Mouse (Mus musculus): ENCODE results near the gene Kncn. TPM values are rescaled to one million over a fixed set of nuclear protein-coding genes. Genes with fewer than 3 reads are reported as not detected.

Gene Kncn
- polyA plus RNA-seq, 1 experiment from 2014 or later = 0.07 TPM

GRCm38 (mm10) chr4:115851569-115851968, 32.6 kb upstream of the Kncn start:
- 90% methylated on average over 6 of the region's 6 CpGs for WGBS
- Histone ChIP-seq H3K36me3 (peaks cover 58% of the 10 kb centered on the region), H3K27ac (replicated peaks) (no peak overlapping the region)

GRCm38 (mm10) chr4:115855100-115855499, 29.1 kb upstream of the Kncn start:
- Histone ChIP-seq H3K4me3 (no peak overlapping the region), H3K36me3 (peaks cover 69% of the 10 kb centered on the region), H3K27ac (replicated peaks) (no peak overlapping the region; the same call in 1 of the 2 replicates), H3K4me1 (peaks cover 38% of the 10 kb centered on the region), H3K9me3 (replicated peaks) (no peaks in the 10 kb centered on the region), H3K27me3 (ENCODE audit: low read depth, poor library complexity, severe bottlenecking) (no peaks in the 10 kb centered on the region)
- DNase-seq (ENCODE audit: low spot score) = no peak
- WGBS = 51% methylated on average over 6 of the region's 6 CpGs

More at GRCm38 (mm10) chr4:115851569-115851968, 32.6 kb upstream of the Kncn start:
- DNase-seq (ENCODE audit: low spot score) = no peak
- H3K4me1 ChIP-seq = peaks cover 34% of the 10 kb centered on the region
- no peak overlapping the region for H3K4me3 ChIP-seq
- no peaks in the 10 kb centered on the region for H3K27me3 ChIP-seq (ENCODE audit: low read depth, poor library complexity, severe bottlenecking)
- no peaks in the 10 kb centered on the region for H3K9me3 ChIP-seq (replicated peaks)

GRCm38 (mm10) chr4:115855609-115856008, 28.6 kb upstream of the Kncn start:
- Histone ChIP-seq H3K36me3 (peaks cover 69% of the 10 kb centered on the region), H3K27me3 (ENCODE audit: low read depth, poor library complexity, severe bottlenecking) (no peaks in the 10 kb centered on the region), H3K9me3 (replicated peaks) (no peaks in the 10 kb centered on the region), H3K27ac (replicated peaks) (peak overlapping the region; percentile 23), H3K4me3 (no peak overlapping the region), H3K4me1 (peaks cover 38% of the 10 kb centered on the region)
- 64% methylated on average over 4 of the region's 4 CpGs for WGBS
- DNase-seq (ENCODE audit: low spot score) = no peak

GRCm38 (mm10) chr4:115856282-115856681, 27.9 kb upstream of the Kncn start:
- peaks cover 69% of the 10 kb centered on the region for H3K36me3 ChIP-seq
- 52% methylated on average over 4 of the region's 4 CpGs for WGBS
- H3K27ac ChIP-seq (replicated peaks) = peak overlapping the region; percentile 23; the same call in 1 of the 2 replicates
- DNase-seq (ENCODE audit: low spot score) = no peak
- H3K4me1 ChIP-seq = peaks cover 38% of the 10 kb centered on the region
- no peaks in the 10 kb centered on the region for H3K27me3 ChIP-seq (ENCODE audit: low read depth, poor library complexity, severe bottlenecking)
- no peak overlapping the region for H3K4me3 ChIP-seq
- no peaks in the 10 kb centered on the region for H3K9me3 ChIP-seq (replicated peaks)

DNA sequence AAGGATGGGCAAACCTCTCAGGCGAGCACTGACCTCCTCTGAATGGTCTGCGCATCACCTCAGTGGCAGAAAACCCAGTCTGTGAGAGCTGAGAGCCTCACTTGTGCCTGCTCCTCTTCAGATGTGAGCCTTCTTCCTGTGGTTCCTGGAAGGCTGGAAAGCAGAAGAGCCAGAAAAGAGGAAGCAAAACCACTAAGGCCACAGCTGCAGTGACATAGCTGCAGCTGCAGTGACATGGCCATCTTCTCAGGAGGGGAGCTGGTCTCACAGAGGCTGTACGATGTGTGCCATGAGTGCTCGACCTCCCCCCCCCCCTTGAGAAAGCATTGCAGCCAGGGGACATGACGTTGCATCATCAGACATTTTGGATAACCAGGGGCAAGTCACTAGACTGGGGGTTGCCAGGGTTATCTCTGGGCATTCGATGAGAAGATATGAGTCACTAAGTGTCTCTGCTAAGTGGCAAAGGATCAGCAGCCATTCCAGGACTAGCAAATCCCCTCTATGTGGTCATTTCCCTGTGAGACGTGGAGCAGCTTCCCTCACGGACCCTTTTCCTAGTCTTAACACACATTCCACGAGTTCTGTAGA, 26.8 kb upstream of the Kncn start:
- no peaks in the 10 kb centered on the region for H3K9me3 ChIP-seq (replicated peaks)
- no peak overlapping the region for H3K4me3 ChIP-seq
- no peak for DNase-seq (ENCODE audit: low spot score)
- H3K36me3 ChIP-seq = peaks cover 69% of the 10 kb centered on the region
- 82% methylated on average over 9 of the region's 9 CpGs for WGBS
- no peaks in the 10 kb centered on the region for H3K27me3 ChIP-seq (ENCODE audit: low read depth, poor library complexity, severe bottlenecking)
- peaks cover 38% of the 10 kb centered on the region for H3K4me1 ChIP-seq
- no peak overlapping the region for H3K27ac ChIP-seq (replicated peaks)

DNA sequence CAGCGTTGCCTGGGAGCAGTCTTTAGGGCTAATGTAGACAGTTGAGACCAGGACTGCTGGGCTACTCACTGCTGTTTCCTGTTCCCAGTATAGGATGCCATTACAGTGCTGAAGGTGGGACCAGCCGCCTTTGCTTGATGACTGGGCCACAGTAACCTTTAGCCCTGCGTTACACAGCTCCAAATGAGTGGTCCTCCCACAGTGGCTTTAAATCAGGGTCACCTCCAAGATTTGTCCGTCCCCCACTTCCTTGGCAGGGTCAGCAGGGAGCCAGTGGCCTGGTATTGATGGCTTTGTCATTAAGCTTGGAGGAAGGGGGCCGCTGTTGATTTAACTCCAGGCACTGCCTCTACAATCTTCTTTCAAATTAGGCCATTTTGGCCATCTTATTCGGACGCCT, 20.8 kb upstream of the Kncn start:
- H3K4me1 ChIP-seq = peaks cover 9% of the 10 kb centered on the region
- 0 out of 2 replicates have a peak overlapping the region, but pooled peaks have one; percentile 15 for H3K27ac ChIP-seq (replicated peaks)
- no peaks in the 10 kb centered on the region for H3K9me3 ChIP-seq (replicated peaks)
- H3K27me3 ChIP-seq (ENCODE audit: low read depth, poor library complexity, severe bottlenecking) = no peaks in the 10 kb centered on the region
- 73% methylated on average over 7 of the region's 7 CpGs for WGBS
- no peak overlapping the region for H3K4me3 ChIP-seq
- H3K36me3 ChIP-seq = peaks cover 80% of the 10 kb centered on the region
- DNase-seq (ENCODE audit: low spot score) = no peak

- H3K4me3 ChIP-seq = no peak overlapping the region
- H3K36me3 ChIP-seq = peaks cover 76% of the 10 kb centered on the region
- H3K27me3 ChIP-seq (ENCODE audit: low read depth, poor library complexity, severe bottlenecking) = no peaks in the 10 kb centered on the region
- WGBS = 75% methylated on average over 10 of the region's 10 CpGs
- no peak overlapping the region for H3K27ac ChIP-seq (replicated peaks)
- no peak for DNase-seq (ENCODE audit: low spot score)
- no peaks in the 10 kb centered on the region for H3K9me3 ChIP-seq (replicated peaks)
- peaks cover 14% of the 10 kb centered on the region for H3K4me1 ChIP-seq
Measured at GRCm38 (mm10) chr4:115863880-115864279, 20.3 kb upstream of the Kncn start.

- Histone ChIP-seq H3K4me1 (peaks cover 24% of the 10 kb centered on the region), H3K27me3 (ENCODE audit: low read depth, poor library complexity, severe bottlenecking) (no peaks in the 10 kb centered on the region), H3K9me3 (replicated peaks) (no peaks in the 10 kb centered on the region), H3K36me3 (peaks cover 63% of the 10 kb centered on the region), H3K27ac (replicated peaks) (peak overlapping the region; percentile 79), H3K4me3 (no peak overlapping the region)
- WGBS = 17% methylated on average over 16 of the region's 16 CpGs
- DNase-seq (ENCODE audit: low spot score) = no peak
Measured at GRCm38 (mm10) chr4:115869512-115870210, 14.5 kb upstream of the Kncn start.

GRCm38 (mm10) chr4:115873231-115873630, 11.0 kb upstream of the Kncn start:
- no peak overlapping the region for H3K27ac ChIP-seq (replicated peaks)
- 73% methylated on average over 3 of the region's 3 CpGs for WGBS
- no peak for DNase-seq (ENCODE audit: low spot score)
- no peaks in the 10 kb centered on the region for H3K9me3 ChIP-seq (replicated peaks)
- peaks cover 65% of the 10 kb centered on the region for H3K36me3 ChIP-seq
- no peak overlapping the region for H3K4me3 ChIP-seq
- H3K27me3 ChIP-seq (ENCODE audit: low read depth, poor library complexity, severe bottlenecking) = no peaks in the 10 kb centered on the region
- peaks cover 48% of the 10 kb centered on the region for H3K4me1 ChIP-seq

DNA sequence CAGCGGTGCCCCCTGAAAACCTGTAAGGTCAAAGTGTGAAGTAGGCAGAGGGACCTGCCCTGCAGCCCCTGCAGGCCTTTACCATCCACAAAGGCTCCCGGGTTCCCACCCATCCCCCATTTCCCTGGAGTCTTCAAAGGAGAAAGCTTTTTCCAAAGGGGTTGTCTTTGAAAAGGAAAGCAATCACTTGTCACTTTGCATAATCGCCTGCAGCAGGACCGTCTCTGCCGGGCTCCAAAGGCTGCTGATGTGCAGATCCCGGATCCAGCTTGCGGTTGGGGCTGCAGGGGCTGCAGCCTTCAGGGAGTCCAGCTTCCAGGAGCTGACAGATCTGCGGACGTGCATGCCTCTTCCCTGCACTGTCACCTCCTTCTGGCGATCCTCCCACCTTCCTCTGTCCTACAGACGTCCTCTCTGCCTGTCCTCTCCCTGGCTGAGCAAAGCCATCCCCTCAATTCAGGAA, 6.0 kb upstream of the Kncn start:
- H3K4me1 ChIP-seq = peaks cover 75% of the 10 kb centered on the region
- peak; percentile 87 for DNase-seq (ENCODE audit: low spot score)
- no peaks in the 10 kb centered on the region for H3K27me3 ChIP-seq (ENCODE audit: low read depth, poor library complexity, severe bottlenecking)
- H3K4me3 ChIP-seq = peak overlapping the region; percentile 44
- H3K27ac ChIP-seq (replicated peaks) = peak overlapping the region; percentile 96
- peaks cover 40% of the 10 kb centered on the region for H3K36me3 ChIP-seq
- WGBS = under 1% methylated on average over 11 of the region's 11 CpGs
- H3K9me3 ChIP-seq (replicated peaks) = no peaks in the 10 kb centered on the region

- Histone ChIP-seq H3K4me1 (peaks cover 78% of the 10 kb centered on the region), H3K4me3 (peak overlapping the region; percentile 44), H3K27me3 (ENCODE audit: low read depth, poor library complexity, severe bottlenecking) (no peaks in the 10 kb centered on the region), H3K27ac (replicated peaks) (peak overlapping the region; percentile 96), H3K9me3 (replicated peaks) (no peaks in the 10 kb centered on the region), H3K36me3 (peaks cover 34% of the 10 kb centered on the region)
- DNase-seq (ENCODE audit: low spot score) = no peak
- 27% methylated on average over 9 of the region's 9 CpGs for WGBS
Measured at GRCm38 (mm10) chr4:115878828-115879227, 5.4 kb upstream of the Kncn start.

GRCm38 (mm10) chr4:115881183-115881582, 3.0 kb upstream of the Kncn start:
- DNase-seq (ENCODE audit: low spot score) = peak; percentile 84
- Histone ChIP-seq H3K4me1 (peaks cover 83% of the 10 kb centered on the region), H3K36me3 (peaks cover 10% of the 10 kb centered on the region), H3K27me3 (ENCODE audit: low read depth, poor library complexity, severe bottlenecking) (no peaks in the 10 kb centered on the region; the same call in 1 of the 2 replicates), H3K27ac (replicated peaks) (peak overlapping the region; percentile 96), H3K9me3 (replicated peaks) (no peaks in the 10 kb centered on the region), H3K4me3 (peak overlapping the region; percentile 19)
- 11% methylated on average over 1 of the region's 1 CpGs for WGBS

GRCm38 (mm10) chr4:115882195-115882594, 2.0 kb upstream of the Kncn start:
- H3K9me3 ChIP-seq (replicated peaks) = no peaks in the 10 kb centered on the region
- no peak for DNase-seq (ENCODE audit: low spot score)
- H3K36me3 ChIP-seq = 0 out of 2 replicates have a peak, but pooled peaks cover 2% of the 10 kb centered on the region
- peaks cover 73% of the 10 kb centered on the region for H3K4me1 ChIP-seq
- 73% methylated on average over 4 of the region's 4 CpGs for WGBS
- H3K27ac ChIP-seq (replicated peaks) = peak overlapping the region; percentile 96
- H3K4me3 ChIP-seq = no peak overlapping the region
- no peaks in the 10 kb centered on the region; the same call in 1 of the 2 replicates for H3K27me3 ChIP-seq (ENCODE audit: low read depth, poor library complexity, severe bottlenecking)
